Mouse (Mus musculus) left cerebral cortex, postnatal 10 days (tissue): ENCODE measurements at regions not wholly inside any gene's neighbourhood (a gene's known extent, or its start where the extent isn't known, plus 50 kb on each side); places are given as distances from the start of the nearest gene placed in this dataset.

Experiments used
- DNase-seq, 2 experiments: peaks; one replicate each; pipeline ENCODE4 v3.0.0; 2021 to 2022; ENCODE audit warnings: low spot score in 2 of 2, mixed read lengths in 1 of 2; ENCODE audit errors: extremely low spot score in 1 of 2
- intact Hi-C: fragments of 180-260 bp; cut with DNase I; formaldehyde crosslinking; loops from one replicate; pipeline ENCODE4 v1.15.1; 2025

DNA sequence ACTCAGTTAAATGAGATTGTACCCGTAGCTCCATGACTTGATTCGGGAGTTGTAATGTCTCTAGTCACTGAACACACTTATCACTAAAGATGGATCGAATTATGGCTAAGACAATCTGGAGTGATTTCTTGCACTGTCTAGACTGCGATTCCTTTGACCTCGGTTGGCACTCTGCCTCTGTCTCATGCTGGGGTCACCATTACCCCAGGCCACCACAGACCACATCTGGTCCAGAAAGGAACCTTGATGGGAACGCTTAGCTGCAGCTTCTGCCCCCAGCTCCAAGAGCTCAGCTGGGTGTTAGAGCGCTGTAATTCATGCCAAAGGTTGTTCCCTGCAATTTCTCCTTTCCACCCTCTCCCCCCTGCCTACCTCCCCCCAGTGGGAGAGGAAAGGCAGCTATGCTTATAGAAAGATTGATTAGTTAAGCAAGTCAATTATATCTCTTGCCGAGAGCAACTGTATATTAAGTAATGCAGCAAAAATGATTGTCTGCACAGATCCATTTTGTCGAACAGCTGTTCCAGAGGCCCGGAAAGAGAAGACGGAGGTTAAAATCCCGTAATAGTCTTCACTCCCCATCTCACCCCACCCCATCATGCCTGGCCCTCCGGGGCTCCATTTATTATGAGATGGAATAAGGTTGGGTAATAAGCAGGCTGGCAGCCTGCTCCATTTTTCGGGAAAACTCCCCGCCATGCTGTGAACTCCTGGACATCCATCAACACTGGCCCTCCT lies 314.3 kb upstream of the Gm4791 start:
- DNase-seq = no peak
- intact Hi-C loops = no loop called here

DNA sequence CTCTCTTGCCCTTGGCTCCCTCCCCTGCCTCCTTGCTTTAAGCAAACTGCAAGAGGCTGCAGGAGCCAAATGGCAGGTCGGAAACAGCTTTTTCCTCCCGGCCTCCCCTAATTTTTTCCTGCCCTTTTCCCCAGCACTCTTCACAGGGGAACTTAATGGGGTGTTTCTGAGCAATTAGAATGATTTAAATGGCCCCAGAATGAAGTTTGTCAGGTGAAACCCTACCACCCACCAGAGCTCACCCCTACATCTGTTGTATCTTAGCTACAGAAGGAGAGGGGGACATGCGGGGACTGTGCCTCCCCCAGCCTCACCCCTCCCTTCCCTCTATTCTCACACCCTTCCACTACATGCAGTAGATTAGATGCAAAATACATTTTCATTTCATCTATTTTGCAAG lies 326.5 kb upstream of the Gm4791 start:
- DNase-seq = no peak
- intact Hi-C loops = no loop called here

DNA sequence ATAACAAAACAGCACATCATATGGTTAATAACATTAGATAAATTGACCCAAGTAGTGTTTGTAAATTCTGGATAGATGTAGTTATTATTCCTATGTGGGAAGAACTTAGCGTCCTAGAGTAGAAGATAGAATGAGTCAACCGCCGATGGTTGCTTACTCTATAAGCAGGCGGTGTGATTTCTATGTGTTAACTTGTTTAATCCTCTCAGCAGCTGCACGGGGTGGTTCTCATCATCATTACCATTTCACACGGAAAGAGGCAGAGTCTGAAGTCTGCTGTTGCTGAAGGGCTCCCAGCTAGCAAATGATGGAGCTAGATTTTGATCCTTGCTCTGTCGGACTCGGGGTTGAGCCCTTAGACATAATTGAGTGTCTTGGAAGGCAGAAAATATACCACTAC lies 334.6 kb upstream of the 4931429L15Rik start:
- intact Hi-C loops = no loop called here
- no peak for DNase-seq

DNA sequence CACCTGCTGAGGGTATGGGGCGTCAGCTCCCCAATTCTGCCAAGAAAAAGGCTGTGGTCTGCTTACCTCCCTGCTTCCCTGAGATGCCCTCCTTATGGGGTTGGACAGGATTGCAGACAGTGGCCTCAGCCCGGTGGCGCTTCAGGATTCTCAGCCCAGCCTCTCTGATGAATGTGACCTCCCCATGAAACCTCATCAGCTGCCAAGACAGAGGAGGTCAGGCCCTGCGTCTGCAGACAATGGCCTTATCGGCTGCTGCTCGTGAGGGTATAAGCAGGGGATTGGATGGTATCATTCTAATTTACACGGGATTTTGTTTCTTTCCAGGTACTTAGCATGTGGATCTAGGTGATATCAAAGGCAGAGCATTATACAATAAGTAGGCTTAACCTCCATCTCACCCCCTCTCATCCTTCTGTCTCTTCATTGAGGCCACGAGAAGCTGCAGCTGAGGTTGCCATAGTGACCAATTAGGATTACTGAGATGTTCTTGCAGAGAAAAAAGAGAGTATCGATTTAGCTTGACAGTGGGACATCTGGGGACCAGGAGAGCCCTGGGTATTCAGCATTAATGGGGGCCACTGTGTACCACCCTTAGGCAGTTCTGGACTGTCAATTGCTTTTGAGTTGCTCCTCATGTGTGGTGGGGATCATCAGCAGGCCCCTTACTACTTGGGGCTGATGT lies 327.6 kb upstream of the 4931429L15Rik start:
- DNase-seq = peak in 1 of 2 experiments; percentile 40
- intact Hi-C loops = no loop called here

DNA sequence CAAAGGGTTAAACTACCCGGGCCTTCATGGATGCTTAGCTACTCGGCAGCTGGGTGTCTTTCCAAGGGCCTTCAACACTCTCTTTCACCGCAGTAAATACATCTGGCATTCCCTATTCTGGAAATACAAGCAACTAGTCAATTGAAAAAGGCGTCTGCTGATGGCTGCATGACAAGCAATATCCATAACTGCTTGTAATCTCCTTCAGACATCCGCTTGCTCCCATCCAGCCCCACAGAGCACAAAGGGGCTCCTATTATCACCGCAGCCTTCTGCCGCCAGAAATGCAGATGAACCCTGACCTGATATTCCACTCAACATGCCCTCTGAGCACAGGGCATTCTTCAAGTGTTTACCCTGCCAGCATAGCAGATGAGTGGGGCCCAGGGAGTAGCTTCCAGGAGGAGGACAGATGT lies 325.7 kb upstream of the 4931429L15Rik start:
- no peak for DNase-seq
- intact Hi-C loops = no loop called here

DNA sequence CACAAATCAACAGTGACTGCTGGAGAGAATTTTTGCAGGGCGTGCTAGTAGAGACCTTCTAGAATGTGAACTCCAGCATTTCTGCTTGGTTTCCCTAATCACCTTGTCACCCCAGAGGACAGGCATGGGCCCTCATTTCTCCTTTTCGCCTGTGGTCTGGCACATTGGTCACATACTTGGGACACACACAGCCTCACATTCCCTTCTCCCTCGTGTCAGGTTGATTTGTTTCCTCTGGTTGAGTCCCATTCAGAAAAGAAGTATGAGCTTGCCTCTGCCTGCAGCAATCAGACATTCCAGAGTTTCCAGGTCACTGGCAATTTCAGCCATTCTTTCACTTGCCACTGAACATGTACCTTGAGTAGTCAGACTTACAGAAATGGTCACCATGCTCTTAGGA lies 323.8 kb upstream of the 4931429L15Rik start:
- DNase-seq = no peak
- intact Hi-C loops = no loop called here

DNA sequence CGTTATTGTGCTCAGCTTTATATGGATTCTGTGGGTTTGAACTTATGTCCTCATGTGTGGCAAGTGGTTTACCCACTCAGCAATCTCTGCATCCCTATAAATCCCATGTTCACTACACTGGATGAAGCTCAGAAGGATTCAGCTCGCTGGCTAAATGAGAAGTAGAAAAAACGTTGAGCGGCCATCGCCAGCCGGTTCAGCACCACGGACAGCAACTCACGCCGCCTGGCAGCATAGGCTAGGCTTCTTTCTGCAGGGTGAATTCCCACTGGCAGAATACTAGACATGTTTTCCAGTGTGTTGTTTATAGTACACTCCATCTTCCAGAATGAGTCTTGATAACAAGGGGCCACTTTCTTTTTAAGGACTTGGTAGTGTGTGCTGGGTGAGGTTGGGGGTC lies 322.9 kb upstream of the 4931429L15Rik start:
- DNase-seq = peak in 1 of 2 experiments; percentile 46

DNA sequence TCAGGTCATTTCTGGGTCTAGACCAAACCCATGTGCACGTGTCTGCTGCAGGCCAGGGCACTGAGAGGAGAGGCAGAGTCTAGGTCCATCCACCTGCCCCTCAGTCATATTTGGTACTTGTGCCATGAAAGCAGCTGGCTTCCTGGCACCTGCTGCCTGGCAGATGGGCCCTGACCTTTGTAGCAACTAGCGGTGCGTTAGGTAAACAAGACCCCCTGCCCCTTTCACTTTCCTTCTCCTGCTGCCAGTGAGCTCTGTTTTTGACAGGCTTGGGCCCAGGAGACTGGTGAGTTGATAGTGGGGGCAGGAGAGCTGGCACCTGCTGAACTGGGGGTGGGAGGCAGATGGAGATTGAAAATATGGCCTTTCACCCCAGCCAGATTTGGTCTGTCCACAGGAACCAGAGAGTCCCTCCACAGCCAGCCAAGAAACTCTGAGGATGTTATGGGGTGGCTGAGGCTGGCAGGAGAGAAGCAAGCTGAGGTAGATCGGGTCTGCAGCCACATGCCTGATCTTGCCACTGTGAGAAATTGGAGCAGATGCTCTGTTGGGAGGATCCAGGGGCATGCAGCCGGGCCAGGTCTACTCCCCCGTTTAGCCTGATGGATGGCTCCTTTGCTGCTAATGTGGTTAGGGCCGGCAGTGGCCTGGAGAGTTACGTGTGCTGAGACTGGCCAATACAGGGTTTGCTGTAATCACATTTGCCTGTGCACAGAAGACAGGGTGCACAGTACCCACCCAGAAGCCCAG lies 316.6 kb upstream of the 4931429L15Rik start:
- intact Hi-C loops = no loop called here
- DNase-seq = no peak

More for the DNA sequence above, 322.9 kb upstream of the 4931429L15Rik start:
- intact Hi-C loops = no loop called here

DNA sequence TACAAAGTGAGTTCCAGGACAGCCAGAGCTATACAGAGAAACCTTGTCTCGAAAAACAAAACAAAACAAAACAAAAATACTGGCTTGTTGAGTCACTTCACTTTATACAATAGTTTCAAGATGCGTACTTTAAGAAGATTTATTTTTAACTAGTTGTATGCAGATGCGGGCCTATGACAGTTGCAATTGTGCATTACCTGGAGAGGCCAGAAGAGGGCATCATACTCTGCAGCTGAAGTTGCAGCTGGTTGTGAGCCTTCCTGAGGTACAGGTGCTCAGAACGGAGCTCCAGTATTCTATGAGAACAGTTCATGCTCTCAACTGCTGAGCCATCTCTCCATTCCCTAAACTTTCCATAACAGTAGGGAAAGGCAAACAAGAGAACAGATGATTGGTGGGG lies 314.2 kb upstream of the 4931429L15Rik start:
- no peak for DNase-seq
- intact Hi-C loops = no loop called here

DNA sequence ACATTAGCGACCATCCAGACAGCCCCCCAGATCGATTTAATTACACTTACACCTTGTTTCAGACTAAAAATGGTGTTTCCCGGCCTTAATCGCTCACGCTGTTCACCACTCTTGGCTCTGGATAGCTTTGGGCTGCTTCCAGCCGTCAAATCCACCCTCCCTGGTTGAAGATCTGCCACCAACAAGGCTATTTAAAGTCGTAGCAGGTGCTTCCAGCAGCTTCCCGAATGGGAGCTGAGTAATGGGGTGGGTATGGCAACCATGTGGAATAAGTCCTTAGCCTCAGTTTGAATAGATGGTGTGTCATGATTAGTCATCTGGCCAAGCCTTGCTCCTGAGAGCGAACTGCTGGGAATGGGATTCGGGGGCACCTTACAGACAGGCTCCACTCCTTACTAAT lies 312.8 kb upstream of the 4931429L15Rik start:
- intact Hi-C loops = no loop called here
- DNase-seq = peak; percentile 58 to 62

DNA sequence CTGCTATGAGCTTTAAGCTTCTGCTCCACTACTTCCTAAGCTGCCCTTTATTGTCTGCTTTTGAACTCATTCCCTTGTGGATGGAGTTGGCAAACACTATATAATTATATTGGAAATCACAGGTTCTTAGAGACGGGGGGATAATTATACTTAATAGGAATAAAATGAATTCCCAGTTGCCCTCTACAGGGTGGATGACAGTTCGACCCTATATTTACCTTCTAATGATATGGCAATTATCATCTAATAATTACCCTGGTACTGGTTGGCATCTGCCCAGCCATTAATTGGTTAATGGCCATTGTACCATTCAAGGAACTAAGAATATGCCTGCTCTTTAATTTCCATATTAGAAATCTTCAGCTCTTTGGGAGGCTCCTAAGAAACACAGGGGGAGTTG lies 302.5 kb upstream of the 4931429L15Rik start:
- intact Hi-C loops = no loop called here
- no peak for DNase-seq

DNA sequence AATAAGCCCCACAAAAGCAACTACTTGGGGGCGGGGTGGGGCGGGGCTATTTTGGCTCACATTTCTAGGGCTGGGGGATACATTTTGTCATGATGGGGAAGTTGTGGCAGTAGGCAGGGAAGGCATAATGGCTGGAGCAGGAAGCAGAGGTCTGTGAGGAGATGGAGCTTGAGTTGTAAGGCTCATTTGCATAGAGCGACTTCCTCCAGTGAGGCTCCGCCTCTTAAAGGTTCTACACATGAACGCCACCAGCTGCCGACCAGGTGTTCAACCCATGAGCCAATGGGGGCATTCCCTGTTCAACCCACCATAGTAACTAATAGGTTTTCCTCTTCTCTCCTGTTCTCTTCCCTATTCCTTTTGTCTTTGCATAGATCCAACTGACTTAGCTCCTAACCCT lies 302.1 kb upstream of the 4931429L15Rik start:
- intact Hi-C loops = no loop called here
- DNase-seq = no peak

DNA sequence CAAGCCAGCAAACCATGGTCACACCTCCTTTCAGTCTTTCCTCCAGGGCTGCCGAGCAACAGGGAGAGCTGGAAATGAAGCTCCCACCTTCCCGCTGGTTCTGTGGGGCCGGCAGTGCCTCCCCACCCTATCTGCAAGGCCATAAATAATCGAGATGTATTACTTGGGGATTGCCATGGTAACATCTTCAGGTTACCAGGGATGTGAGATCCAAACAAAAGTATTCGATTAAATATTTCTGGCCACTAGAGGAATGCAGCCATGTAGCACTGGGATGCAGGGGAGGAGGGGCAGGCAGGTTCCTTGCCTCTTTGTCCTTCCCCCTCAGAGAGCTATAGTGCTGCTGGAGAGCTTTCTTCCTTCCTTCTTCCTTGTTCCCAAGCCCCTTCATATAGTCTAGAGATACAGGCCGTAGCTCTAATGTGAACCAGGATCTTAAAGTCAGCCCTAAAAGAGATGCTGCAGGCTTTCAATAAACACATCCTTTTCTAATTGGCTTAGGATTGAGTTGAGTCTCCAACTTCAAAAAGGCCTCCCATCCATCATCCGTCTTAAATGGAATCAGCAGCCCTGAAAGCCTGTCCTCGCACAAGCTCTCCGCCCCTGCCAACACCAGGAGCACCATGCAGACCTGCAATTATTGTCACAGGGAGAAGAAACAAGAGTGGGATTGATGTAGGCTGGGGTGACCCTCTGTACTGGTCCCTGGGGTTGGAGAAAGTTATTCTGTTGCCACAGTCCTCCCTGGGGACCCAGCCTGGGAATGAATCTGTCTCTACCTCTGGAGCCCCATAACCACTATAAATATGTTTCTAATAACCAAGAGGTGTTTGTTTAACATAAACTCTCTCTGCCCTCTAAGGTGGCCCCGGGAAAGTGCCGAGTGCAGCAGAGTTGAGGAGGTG lies 290.6 kb upstream of the 4931429L15Rik start:
- no peak for DNase-seq
- intact Hi-C loops = loop anchor here (10.0 kb wide), 1 partner anchor 216 kb away; no protein-coding TSS in a partner anchor

DNA sequence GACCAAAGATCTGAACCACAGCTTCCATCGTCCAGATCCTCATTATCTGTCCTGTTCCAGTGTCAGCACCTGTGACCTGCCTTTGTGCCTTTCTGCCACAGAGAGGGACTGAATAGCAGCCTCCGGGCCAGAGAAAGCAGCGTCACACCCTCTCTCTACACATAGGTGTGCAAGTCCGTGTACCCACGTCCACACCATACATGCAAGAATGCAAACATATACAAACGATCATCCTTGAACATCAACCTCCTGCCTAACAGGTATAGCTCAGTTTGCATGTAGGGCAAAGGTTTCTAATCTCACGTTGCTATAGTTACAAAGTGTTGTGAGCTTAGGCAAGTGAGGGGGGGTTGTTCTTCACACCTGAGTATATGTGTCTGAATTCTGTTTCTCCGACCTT lies 288.9 kb upstream of the 4931429L15Rik start:
- no peak for DNase-seq
- intact Hi-C loops = no loop called here

DNA sequence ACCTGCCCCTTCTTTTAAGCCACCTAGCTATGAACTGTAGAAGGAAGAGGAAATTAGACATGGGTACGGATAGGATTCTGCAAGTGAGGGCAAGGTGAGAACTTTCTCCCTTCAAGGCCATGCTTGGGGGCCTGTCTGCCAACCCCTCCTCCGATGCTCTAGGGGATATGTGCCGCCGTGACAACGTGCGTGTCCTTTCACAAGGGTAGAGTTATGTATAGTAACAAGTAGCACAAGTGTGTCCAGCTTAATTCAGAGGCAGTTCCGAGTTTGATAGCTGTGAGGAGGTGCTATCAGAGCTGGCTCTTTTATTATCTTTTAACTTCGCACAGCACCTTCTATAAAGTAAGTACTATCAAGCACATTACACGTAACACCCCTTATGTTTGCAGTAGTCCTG lies 281.0 kb upstream of the 4931429L15Rik start:
- no peak for DNase-seq
- intact Hi-C loops = loop anchor here (5.0 kb wide), 1 partner anchor 89 kb away; no protein-coding TSS in a partner anchor

DNA sequence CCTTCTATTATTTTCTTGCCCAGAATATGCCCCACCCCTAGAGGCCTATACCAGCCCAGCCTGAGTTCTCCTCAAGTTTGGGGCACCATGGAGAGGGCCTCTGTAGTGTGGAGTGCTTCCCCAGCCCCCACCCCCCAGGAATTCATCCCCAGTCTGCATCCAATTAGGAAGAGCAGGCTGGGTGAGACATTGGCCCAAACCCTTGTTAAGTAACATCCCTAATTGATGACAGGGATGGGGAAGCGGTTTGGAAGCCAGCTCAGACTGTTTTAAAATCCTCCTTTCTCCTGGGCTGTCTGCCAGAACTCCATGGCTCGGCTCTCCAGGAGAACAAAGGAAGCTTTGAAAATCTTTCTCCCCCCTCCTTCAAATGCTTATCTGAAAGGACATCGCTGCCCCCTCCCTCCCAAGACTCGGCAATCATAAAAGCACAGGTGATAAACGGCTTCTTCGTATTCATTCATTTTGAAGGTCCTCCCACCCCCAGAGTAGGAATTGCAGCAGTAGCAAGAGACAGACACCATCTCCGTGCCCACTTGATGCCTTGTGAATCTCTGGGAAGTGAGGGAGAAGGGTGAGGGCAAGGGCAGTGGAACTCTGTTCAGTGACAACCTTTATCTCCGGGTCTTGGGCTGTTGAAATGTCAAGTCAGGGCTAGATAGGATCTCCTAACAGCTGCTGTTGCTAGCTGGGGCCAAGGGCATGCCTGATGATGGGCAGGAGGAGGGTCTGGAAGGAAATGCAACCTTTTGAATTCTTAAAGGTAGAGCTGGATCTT lies 280.3 kb upstream of the 4931429L15Rik start:
- intact Hi-C loops = loop anchor here (5.0 kb wide), 1 partner anchor 88 kb away; no protein-coding TSS in a partner anchor
- peak; percentile 71 to 74 for DNase-seq

DNA sequence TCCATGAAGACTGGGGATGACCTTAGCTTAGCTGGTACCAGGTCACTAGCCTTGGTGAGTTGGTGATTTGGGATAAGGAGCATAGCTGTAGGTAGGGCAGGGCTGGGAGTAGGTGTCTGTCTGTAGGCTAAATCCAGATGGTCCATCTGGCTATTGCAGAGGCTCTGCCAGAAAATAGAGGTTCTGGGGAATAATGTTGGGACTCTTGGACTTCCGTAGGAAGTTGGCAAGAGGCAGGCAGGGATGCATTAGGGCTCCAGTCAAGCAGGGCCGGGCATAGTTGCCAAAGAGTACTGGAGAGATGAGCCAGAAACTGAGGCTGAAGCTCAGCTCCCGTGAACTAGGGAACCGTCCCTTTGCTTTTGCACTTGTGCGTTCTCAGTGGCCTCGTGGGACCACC lies 278.7 kb upstream of the 4931429L15Rik start:
- intact Hi-C loops = no loop called here
- no peak for DNase-seq

DNA sequence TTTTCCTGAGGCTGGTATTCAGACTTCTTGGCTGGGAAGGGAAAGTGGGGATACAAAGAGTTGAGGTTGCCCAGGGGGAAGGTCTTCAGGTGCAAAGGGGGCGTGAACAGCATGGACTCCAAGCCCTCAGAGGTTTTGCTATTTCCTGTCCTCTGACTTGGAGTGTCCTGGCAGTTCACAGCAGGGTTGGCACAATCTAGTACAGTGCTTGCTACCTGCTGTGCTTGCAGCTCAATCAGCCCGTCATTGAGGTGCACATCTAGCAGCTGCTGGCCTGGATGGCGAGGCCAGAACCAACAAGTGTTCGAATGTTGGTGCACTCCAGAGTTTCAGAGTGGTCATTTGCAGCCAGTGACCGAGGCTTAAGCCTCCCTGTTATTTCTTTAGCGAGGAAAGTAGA lies 273.7 kb upstream of the 4931429L15Rik start:
- no peak for DNase-seq
- intact Hi-C loops = no loop called here
